Mouse (Mus musculus) hindbrain, embryonic 15.5 days (tissue): ENCODE data around the gene Mfrp. TPM values are rescaled to one million over a fixed set of nuclear protein-coding genes. Genes with fewer than 3 reads are reported as not detected.

Source experiments
- ATAC-seq: fragments of 200-750 bp; cut with Nextera tagmentation; 2 replicates; pipeline ENCODE4 v1.8.0; 2017; ENCODE audit warnings: low read depth, moderate number of reproducible peaks, moderate TSS enrichment; ENCODE audit not compliant: low FRiP score
- H3K27ac ChIP-seq: fragments of 300-500 bp; sonication (generic); replicated peaks from 2 replicates; pipeline ENCODE4 v1.5.1; 2015; ENCODE audit warnings: mild to moderate bottlenecking, inconsistent platforms
- H3K27me3 ChIP-seq: fragments of 300-500 bp; sonication (generic); 2 replicates; pipeline ENCODE4 v1.6.1; 2015; ENCODE audit warnings: control low read depth, inconsistent platforms
- H3K36me3 ChIP-seq: fragments of 300-500 bp; sonication (generic); 2 replicates; pipeline ENCODE4 v1.6.1; 2015; ENCODE audit warnings: control low read depth, inconsistent platforms
- H3K4me1 ChIP-seq: fragments of 300-500 bp; sonication (generic); replicated peaks from 2 replicates; pipeline ENCODE4 v1.6.1; 2015; ENCODE audit warnings: control low read depth, inconsistent platforms
- H3K4me2 ChIP-seq: fragments of 300-500 bp; sonication (generic); 2 replicates; pipeline ENCODE4 v1.6.1; 2015; ENCODE audit warnings: moderate library complexity, mild to moderate bottlenecking, inconsistent platforms
- H3K4me3 ChIP-seq: fragments of 300-500 bp; sonication (generic); 2 replicates; pipeline ENCODE4 v1.5.1; 2015; ENCODE audit warnings: mild to moderate bottlenecking, inconsistent platforms
- H3K9ac ChIP-seq: fragments of 300-500 bp; sonication (generic); 2 replicates; pipeline ENCODE4 v1.6.1; 2015; ENCODE audit warnings: inconsistent platforms
- H3K9me3 ChIP-seq: fragments of 300-500 bp; sonication (generic); 2 replicates; pipeline ENCODE4 v1.6.1; 2016; ENCODE audit warnings: control low read depth, inconsistent platforms
- WGBS: fragments of 180-500 bp; shearing (Covaris S2); methylation state at CpG from one replicate; pipeline ENCODE4 v1.1.7; 2015; 5-methylcytosine and 5-hydroxymethylcytosine counted together
- polyA plus RNA-seq: library from polyadenylated mRNA; unstranded; fragments of >200 nt; fragmentation: Nextera tagmentation; extraction: Ambion mirVana; gene quantifications from 2 replicates; pipeline ENCODE4 v1.2.1, GENCODE M21; 2015

Gene Mfrp
- polyA plus RNA-seq, 1 experiment from 2014 or later: 0.13 TPM

- peaks cover 26% of the 10 kb centered on the region for H3K4me1 ChIP-seq
- WGBS: 76% methylated on average over 4 of the region's 4 CpGs
- ATAC-seq: no peak
- no peaks in the 10 kb centered on the region for H3K36me3 ChIP-seq
- H3K9me3 ChIP-seq: no peaks in the 10 kb centered on the region
- no peak overlapping the region for H3K9ac ChIP-seq
- H3K27ac ChIP-seq: no peak overlapping the region
- no peak overlapping the region for H3K4me3 ChIP-seq
- H3K4me2 ChIP-seq: no peak overlapping the region
- peaks cover 28% of the 10 kb centered on the region for H3K27me3 ChIP-seq
These were observed 36.3 kb downstream of the Mfrp start for GRCm38 (mm10) chr9:44137846-44138245.

- H3K27ac ChIP-seq: no peak overlapping the region
- no peak for ATAC-seq
- WGBS: 69% methylated on average over 5 of the region's 5 CpGs
These were observed 40.4 kb downstream of the Mfrp start for GRCm38 (mm10) chr9:44141951-44142350.

GRCm38 (mm10) chr9:44143421-44143820 is 41.9 kb downstream of the Mfrp start:
- H3K4me1 ChIP-seq: no peaks in the 10 kb centered on the region
- H3K4me2 ChIP-seq: no peak overlapping the region
- H3K36me3 ChIP-seq: peaks cover 24% of the 10 kb centered on the region; the same call in 1 of the 2 replicates
- H3K27ac ChIP-seq: no peak overlapping the region
- H3K9ac ChIP-seq: no peak overlapping the region
- H3K9me3 ChIP-seq: no peaks in the 10 kb centered on the region
- no peaks in the 10 kb centered on the region for H3K27me3 ChIP-seq
- ATAC-seq: no peak
- no peak overlapping the region for H3K4me3 ChIP-seq
- WGBS: 68% methylated on average over 5 of the region's 5 CpGs

More at GRCm38 (mm10) chr9:44141951-44142350, 40.4 kb downstream of the Mfrp start:
- Histone ChIP-seq H3K36me3 (peaks cover 21% of the 10 kb centered on the region; the same call in 1 of the 2 replicates), H3K27me3 (peaks cover 1% of the 10 kb centered on the region; the same call in 1 of the 2 replicates), H3K9me3 (no peaks in the 10 kb centered on the region), H3K4me1 (no peaks in the 10 kb centered on the region), H3K4me2 (no peak overlapping the region), H3K4me3 (no peak overlapping the region), H3K9ac (no peak overlapping the region)

DNA sequence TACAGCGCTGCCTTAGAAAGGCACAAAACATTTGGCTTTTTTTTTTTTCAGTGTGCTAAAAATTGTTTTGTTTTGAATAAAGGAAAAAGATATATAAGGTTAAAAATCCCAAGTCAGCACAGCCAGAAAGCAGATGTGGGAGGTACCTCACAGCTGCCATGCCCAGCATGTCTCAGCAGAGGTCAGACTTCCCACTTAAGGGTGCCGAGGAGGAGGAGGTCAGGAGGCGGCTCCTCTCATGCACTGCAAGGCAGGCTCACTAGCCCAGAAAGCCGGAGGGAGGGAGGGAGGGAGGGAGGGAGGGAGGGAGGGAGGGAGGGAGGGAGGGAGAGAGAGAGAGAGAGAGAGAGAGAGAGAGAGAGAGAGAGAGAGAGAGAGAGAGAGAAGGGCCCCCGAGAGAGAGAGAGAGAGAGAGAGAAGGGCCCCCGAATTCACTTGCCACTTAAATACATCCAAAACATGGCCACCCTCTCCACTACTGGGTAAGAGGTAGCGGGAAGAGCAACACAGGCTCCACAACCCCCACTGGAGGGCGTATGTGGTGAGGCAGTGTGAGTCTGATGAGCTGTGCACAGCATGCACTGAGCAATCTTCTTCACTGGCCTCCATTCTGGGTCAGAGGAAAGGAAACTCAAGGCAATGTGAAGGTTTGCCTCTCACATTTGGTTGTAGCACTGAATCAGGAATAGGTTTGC is 42.6 kb downstream of the Mfrp start:
- ATAC-seq: no peak
- H3K4me1 ChIP-seq: no peaks in the 10 kb centered on the region
- no peak overlapping the region for H3K9ac ChIP-seq
- peaks cover 25% of the 10 kb centered on the region for H3K36me3 ChIP-seq
- no peak overlapping the region for H3K4me2 ChIP-seq
- no peaks in the 10 kb centered on the region for H3K9me3 ChIP-seq
- no peak overlapping the region for H3K4me3 ChIP-seq
- 29% methylated on average over 6 of the region's 8 CpGs for WGBS
- H3K27ac ChIP-seq: no peak overlapping the region
- no peaks in the 10 kb centered on the region for H3K27me3 ChIP-seq

DNA sequence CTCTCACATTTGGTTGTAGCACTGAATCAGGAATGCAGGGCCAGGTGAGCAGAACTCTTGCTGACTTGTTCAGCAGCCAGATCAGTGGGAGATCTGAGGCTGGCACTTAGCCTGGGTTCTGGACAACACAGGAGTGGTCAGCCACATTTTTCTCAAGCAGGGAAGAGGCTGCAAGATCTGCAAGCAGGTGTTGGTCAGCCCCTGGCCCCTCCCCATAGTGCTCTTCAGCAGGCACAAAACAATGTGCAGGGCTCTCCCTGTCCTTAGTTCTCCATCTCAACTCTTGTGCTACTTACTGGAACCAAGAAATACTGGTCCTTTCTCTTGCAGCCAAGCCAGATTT is 43.2 kb downstream of the Mfrp start:
- Histone ChIP-seq H3K9me3 (no peaks in the 10 kb centered on the region), H3K4me1 (no peaks in the 10 kb centered on the region), H3K36me3 (peaks cover 30% of the 10 kb centered on the region), H3K4me2 (no peak overlapping the region), H3K27me3 (no peaks in the 10 kb centered on the region), H3K27ac (no peak overlapping the region), H3K4me3 (no peak overlapping the region), H3K9ac (no peak overlapping the region)
- ATAC-seq: no peak

GRCm38 (mm10) chr9:44147290-44147689 is 45.8 kb downstream of the Mfrp start:
- Histone ChIP-seq H3K4me3 (no peak overlapping the region), H3K36me3 (peaks cover 47% of the 10 kb centered on the region), H3K9me3 (no peaks in the 10 kb centered on the region), H3K27ac (no peak overlapping the region), H3K4me1 (no peaks in the 10 kb centered on the region), H3K4me2 (no peak overlapping the region), H3K27me3 (no peaks in the 10 kb centered on the region), H3K9ac (no peak overlapping the region)
- no peak for ATAC-seq
- 55% methylated on average over 3 of the region's 3 CpGs for WGBS

Other genes with a start within 250 kb of the Mfrp start
- gene Thy1, start 58.3 kb upstream of the Mfrp start, polyA plus RNA-seq: 7.2 and 8.2 TPM in 2 replicates
- 12.2 and 15.2 TPM in 2 replicates for gene Usp2, start 34.7 kb upstream of the Mfrp start, polyA plus RNA-seq
- gene C1qtnf5, start 5.5 kb downstream of the Mfrp start, polyA plus RNA-seq: 6.6 and 8.7 TPM in 2 replicates
- gene Gm49380, start 11.8 kb downstream of the Mfrp start, polyA plus RNA-seq: 0.13 TPM in 1 of 2 replicates, not detected in the other
- gene Rnf26, start 11.8 kb downstream of the Mfrp start, polyA plus RNA-seq: 33.9 and 37.4 TPM in 2 replicates
- 11.3 and 13.7 TPM in 2 replicates for gene Mcam, start 32.7 kb downstream of the Mfrp start, polyA plus RNA-seq
- 20.3 and 22.5 TPM in 2 replicates for gene Cbl, start 132.3 kb downstream of the Mfrp start, polyA plus RNA-seq
- gene Ccdc153, start 138.9 kb downstream of the Mfrp start, polyA plus RNA-seq: not detected in 2 replicates
- 0.39 and 0.87 TPM in 2 replicates for gene Pdzd3, start 149.7 kb downstream of the Mfrp start, polyA plus RNA-seq
- gene Nlrx1, start 166.9 kb downstream of the Mfrp start, polyA plus RNA-seq: 4.1 and 5.9 TPM in 2 replicates
- gene Abcg4, start 186.9 kb downstream of the Mfrp start, polyA plus RNA-seq: 28.7 and 32.1 TPM in 2 replicates
- 25.7 and 28.8 TPM in 2 replicates for gene Hinfp, start 203.9 kb downstream of the Mfrp start, polyA plus RNA-seq
- gene C2cd2l, start 218.6 kb downstream of the Mfrp start, polyA plus RNA-seq: 28.7 and 29.3 TPM in 2 replicates
- gene Dpagt1, start 224.3 kb downstream of the Mfrp start, polyA plus RNA-seq: 37.5 and 38.7 TPM in 2 replicates
- 133 and 149 TPM in 2 replicates for gene H2afx, start 233.0 kb downstream of the Mfrp start, polyA plus RNA-seq
- 64.8 and 64.9 TPM in 2 replicates for gene Hmbs, start 242.5 kb downstream of the Mfrp start, polyA plus RNA-seq